Mouse (Mus musculus) heart, embryonic 16.5 days (tissue): ENCODE measurements at regions not wholly inside any gene's neighbourhood (a gene's known extent, or its start where the extent isn't known, plus 50 kb on each side); places are given as distances from the start of the nearest gene placed in this dataset.

Source experiments
- ATAC-seq: fragments of 200-750 bp; cut with Nextera tagmentation; replicated peaks from 2 replicates; pipeline ENCODE4 v1.8.0; 2017; ENCODE audit warnings: moderate number of reproducible peaks; ENCODE audit not compliant: insufficient read depth, low FRiP score; ENCODE audit errors: extremely low read depth
- H3K27ac ChIP-seq: fragments of 300-500 bp; sonication (generic); 2 replicates; pipeline ENCODE4 v1.5.1; 2014; ENCODE audit warnings: mild to moderate bottlenecking, low read length, control low read depth, moderate library complexity
- H3K27me3 ChIP-seq: fragments of 300-500 bp; sonication (generic); 2 replicates; pipeline ENCODE4 v1.6.1; 2014; ENCODE audit warnings: low read length, mixed read lengths; ENCODE audit not compliant: control insufficient read depth, insufficient read depth
- H3K36me3 ChIP-seq: fragments of 300-500 bp; sonication (generic); 2 replicates; pipeline ENCODE4 v1.6.1; 2014; ENCODE audit not compliant: control insufficient read depth, insufficient read depth
- H3K4me1 ChIP-seq: fragments of 300-500 bp; sonication (generic); 2 replicates; pipeline ENCODE4 v1.6.1; 2014; ENCODE audit warnings: low read length, mixed read lengths; ENCODE audit not compliant: control insufficient read depth, insufficient read depth
- H3K4me2 ChIP-seq: fragments of 300-500 bp; sonication (generic); 2 replicates; pipeline ENCODE4 v1.6.1; 2014; ENCODE audit warnings: low read depth, mild to moderate bottlenecking, control low read depth, low read length
- H3K4me3 ChIP-seq: fragments of 300-500 bp; sonication (generic); 2 replicates; pipeline ENCODE4 v1.5.1; 2014; ENCODE audit warnings: mild to moderate bottlenecking, control low read depth, low read length
- H3K9ac ChIP-seq: fragments of 300-500 bp; sonication (generic); 2 replicates; pipeline ENCODE4 v1.6.1; 2014; ENCODE audit warnings: low read length, control low read depth
- H3K9me3 ChIP-seq: fragments of 300-500 bp; sonication (generic); replicated peaks from 2 replicates; pipeline ENCODE4 v1.6.1; 2016; ENCODE audit warnings: low read length; ENCODE audit not compliant: control insufficient read depth
- WGBS: fragments of 180-500 bp; shearing (Covaris S2); extraction: QIAGEN DNeasy Blood & Tissue Kit; methylation state at CpG from one replicate; pipeline ENCODE4 v1.1.7; 2014; 5-methylcytosine and 5-hydroxymethylcytosine counted together

DNA sequence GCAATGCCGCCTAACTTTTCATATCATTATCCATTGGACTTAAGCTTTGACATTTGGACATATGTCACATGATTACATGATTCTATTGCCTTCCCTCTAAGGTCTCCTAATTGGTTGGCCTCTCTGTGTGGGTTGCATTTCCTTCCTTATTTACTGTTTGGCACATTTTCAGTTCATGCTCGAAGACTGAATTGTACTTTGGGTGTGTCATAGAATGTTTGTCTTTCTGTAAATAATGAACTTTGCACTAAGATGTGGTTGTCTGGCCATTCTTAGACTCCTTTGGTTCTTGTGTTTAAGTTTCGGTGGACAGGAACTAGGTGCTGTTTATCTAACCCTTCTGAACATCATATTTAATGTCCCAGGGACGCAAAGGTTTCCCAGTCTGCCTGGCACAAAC is 272.7 kb upstream of the Pabpc6 start:
- Histone ChIP-seq H3K9me3 (no peaks in the 10 kb centered on the region; the same call in 1 of the 2 replicates), H3K4me1 (no peaks in the 10 kb centered on the region), H3K36me3 (peaks cover 2% of the 10 kb centered on the region; the same call in 1 of the 2 replicates), H3K27me3 (no peaks in the 10 kb centered on the region), H3K27ac (no peak overlapping the region), H3K4me2 (no peak overlapping the region), H3K9ac (no peak overlapping the region), H3K4me3 (no peak overlapping the region)
- 78% methylated on average over 4 of the region's 4 CpGs for WGBS
- ATAC-seq = no peak

DNA sequence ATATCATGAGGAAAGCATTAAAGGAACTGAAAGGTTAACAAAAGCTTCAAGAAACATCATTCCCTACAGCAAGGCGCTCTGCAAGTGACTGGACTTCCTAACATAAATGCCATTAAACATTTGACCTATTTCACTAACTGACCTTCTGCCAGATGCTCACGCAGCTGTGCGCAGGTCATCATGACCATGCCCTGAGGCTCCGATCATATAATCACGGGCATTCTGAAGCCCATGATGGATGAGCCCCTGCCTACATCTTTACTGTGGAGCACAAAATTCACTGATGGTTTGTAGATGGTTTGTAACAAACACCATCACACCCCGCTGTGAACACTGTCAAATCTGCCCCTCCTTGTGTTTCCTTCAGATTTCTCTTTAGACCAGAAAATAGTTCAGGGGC is 270.1 kb upstream of the Pabpc6 start:
- Histone ChIP-seq H3K9ac (no peak overlapping the region), H3K27me3 (no peaks in the 10 kb centered on the region), H3K4me3 (no peak overlapping the region), H3K4me2 (no peak overlapping the region), H3K36me3 (peaks cover 2% of the 10 kb centered on the region; the same call in 1 of the 2 replicates), H3K9me3 (no peaks in the 10 kb centered on the region; the same call in 1 of the 2 replicates), H3K27ac (no peak overlapping the region), H3K4me1 (no peaks in the 10 kb centered on the region)
- ATAC-seq = no peak
- 84% methylated on average over 6 of the region's 6 CpGs for WGBS

DNA sequence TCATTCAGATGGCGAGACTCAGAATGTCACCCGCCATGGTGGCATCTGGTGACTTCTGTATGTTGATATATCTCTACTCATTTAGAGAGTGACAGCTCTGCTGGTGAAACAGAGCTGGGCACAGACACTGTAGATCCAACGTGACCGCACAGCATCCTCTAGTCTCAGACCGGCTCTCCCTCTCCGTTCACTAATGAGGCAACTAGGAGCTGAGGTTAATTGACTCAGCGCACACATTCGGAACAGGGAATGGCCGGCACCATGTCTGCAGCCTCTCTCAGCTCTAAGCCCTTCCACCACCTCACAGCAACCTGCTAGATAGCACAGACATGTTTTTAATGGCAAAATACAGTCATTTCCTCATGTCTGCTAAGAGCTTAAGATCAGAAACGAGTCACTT is 268.9 kb upstream of the Pabpc6 start:
- H3K4me1 ChIP-seq = no peaks in the 10 kb centered on the region
- H3K36me3 ChIP-seq = peaks cover 2% of the 10 kb centered on the region; the same call in 1 of the 2 replicates
- no peak overlapping the region for H3K27ac ChIP-seq
- H3K9ac ChIP-seq = no peak overlapping the region
- no peaks in the 10 kb centered on the region for H3K27me3 ChIP-seq
- WGBS = 85% methylated on average over 10 of the region's 10 CpGs
- H3K9me3 ChIP-seq = no peaks in the 10 kb centered on the region; the same call in 1 of the 2 replicates
- H3K4me3 ChIP-seq = no peak overlapping the region
- H3K4me2 ChIP-seq = no peak overlapping the region
- ATAC-seq = no peak

DNA sequence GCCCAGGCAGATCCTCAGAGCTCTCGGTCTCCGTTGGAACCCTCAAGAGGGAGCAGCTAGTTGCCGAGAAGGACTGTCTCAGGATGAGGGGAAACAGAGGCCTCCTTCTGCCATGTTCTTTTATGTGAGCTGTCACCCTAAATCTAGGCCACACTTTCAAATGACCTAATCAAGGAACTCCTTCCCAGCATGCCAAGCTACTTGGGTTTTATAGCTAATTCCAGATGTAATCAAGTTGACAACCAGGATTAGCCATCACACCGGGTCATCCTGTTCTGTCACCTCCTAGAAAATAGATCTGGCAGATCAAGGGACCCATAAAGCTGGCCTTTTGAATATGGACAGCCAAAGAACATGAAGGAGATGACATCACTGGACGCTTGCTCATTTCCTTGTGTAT is 267.7 kb upstream of the Pabpc6 start:
- no peaks in the 10 kb centered on the region for H3K27me3 ChIP-seq
- no peak overlapping the region for H3K27ac ChIP-seq
- H3K9ac ChIP-seq = no peak overlapping the region
- no peak overlapping the region for H3K4me3 ChIP-seq
- H3K36me3 ChIP-seq = peaks cover 2% of the 10 kb centered on the region; the same call in 1 of the 2 replicates
- H3K9me3 ChIP-seq = no peaks in the 10 kb centered on the region; the same call in 1 of the 2 replicates
- H3K4me2 ChIP-seq = no peak overlapping the region
- 87% methylated on average over 5 of the region's 5 CpGs for WGBS
- ATAC-seq = no peak
- H3K4me1 ChIP-seq = no peaks in the 10 kb centered on the region

DNA sequence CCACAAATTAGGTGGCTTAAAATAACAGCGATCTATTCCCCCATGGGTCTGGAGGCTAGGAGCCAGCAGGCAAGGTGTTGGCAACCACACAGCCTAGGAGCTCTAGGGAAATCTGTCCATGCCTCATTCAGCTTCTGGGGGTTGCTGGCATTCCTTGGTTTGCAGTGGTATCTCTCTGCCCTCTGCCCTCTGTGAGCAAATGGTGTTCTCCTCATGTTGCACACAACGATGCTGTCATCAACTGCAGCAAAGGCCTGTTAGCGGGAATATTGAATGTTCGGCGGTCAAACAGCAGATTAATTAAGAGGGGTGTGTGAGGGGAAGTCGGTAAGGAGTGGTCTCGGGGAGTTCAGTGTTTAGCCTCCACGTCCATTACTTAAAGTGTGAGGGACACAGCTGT is 262.7 kb upstream of the Pabpc6 start:
- Histone ChIP-seq H3K4me2 (no peak overlapping the region), H3K4me1 (peaks cover 10% of the 10 kb centered on the region), H3K36me3 (no peaks in the 10 kb centered on the region), H3K9ac (no peak overlapping the region), H3K4me3 (no peak overlapping the region), H3K9me3 (no peaks in the 10 kb centered on the region), H3K27ac (no peak overlapping the region), H3K27me3 (no peaks in the 10 kb centered on the region)
- no peak for ATAC-seq
- 57% methylated on average over 8 of the region's 8 CpGs for WGBS

DNA sequence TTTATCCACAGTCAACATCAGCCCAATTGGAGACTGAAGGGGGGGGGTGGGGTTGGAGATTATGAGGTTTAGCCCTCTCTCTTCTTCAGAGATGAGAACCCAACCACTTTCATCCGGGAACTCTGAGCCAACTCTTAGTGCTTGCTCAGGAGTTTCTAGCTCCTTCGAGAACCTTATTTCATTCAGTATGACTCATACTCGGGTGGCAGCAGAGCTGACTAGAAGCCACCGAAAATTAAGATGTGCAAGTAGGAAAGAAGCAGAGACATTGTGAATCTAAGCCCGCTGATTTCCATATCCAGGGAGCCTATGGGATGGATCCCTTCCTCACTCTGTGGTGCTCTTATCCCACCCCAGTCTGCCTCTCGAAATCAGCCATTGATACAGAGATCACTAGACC is 262.0 kb upstream of the Pabpc6 start:
- no peak overlapping the region for H3K27ac ChIP-seq
- peaks cover 10% of the 10 kb centered on the region for H3K4me1 ChIP-seq
- no peak for ATAC-seq
- H3K9ac ChIP-seq = no peak overlapping the region
- H3K36me3 ChIP-seq = no peaks in the 10 kb centered on the region
- 79% methylated on average over 6 of the region's 6 CpGs for WGBS
- H3K4me3 ChIP-seq = no peak overlapping the region
- H3K9me3 ChIP-seq = no peaks in the 10 kb centered on the region
- H3K4me2 ChIP-seq = no peak overlapping the region
- no peaks in the 10 kb centered on the region for H3K27me3 ChIP-seq

DNA sequence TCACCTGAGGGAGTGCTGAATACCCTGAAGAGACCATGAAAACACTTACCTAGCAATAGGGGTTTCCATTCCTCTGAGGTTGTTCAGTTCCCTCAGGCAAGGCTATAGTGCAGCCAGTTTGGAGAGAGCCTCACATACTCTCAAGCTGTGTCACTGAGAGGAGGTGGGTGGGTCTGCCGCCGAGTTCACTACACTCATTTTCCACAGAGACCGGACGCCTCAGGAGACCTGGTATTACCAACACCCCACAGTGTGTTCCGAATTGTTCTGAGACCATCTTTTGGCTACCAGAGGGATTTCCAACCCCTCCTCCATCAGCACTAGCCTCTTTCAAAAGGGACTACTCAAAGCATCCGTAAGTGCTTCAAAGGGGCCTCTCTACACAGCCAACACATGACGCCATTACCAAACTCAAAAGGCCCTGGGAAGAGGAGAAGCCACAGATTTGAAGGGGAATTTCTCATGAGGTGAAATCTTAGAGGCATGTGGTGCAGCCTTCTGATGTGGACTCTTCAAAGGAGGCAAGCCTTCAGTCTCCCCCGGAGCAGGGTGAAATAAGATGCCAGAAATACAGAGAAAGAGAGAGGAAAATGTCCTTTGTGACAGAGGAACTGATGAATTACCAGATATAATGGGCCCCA is 260.1 kb upstream of the Pabpc6 start:
- no peaks in the 10 kb centered on the region for H3K36me3 ChIP-seq

DNA sequence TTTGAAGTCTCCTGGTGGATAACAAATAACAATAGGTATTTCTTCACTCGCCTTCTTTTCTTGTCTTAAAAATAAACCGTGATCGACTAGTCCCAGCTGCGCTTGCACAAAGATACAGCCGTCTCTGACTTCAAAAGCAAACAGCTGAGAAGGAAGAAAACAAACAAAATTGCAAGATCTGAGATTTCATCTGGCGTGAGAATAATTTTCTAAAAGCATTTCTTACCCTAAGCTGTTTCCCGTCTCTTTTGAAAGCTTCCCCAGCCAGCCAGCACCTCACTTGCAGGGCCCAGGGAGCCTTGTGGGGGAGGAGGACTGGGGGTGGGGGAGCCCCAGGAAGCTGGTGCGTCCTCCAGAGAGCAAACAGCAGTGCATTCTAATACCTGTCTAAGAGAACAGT is 258.2 kb upstream of the Pabpc6 start:
- Histone ChIP-seq H3K4me3 (no peak overlapping the region), H3K9ac (no peak overlapping the region), H3K27me3 (no peaks in the 10 kb centered on the region), H3K27ac (no peak overlapping the region), H3K36me3 (no peaks in the 10 kb centered on the region), H3K9me3 (no peaks in the 10 kb centered on the region), H3K4me1 (peaks cover 10% of the 10 kb centered on the region), H3K4me2 (no peak overlapping the region)
- WGBS = 64% methylated on average over 8 of the region's 8 CpGs
- no peak for ATAC-seq

More for the DNA sequence above, 260.1 kb upstream of the Pabpc6 start:
- WGBS = 73% methylated on average over 8 of the region's 8 CpGs
- Histone ChIP-seq H3K27me3 (no peaks in the 10 kb centered on the region), H3K4me3 (no peak overlapping the region), H3K9ac (no peak overlapping the region), H3K27ac (no peak overlapping the region), H3K4me1 (peaks cover 10% of the 10 kb centered on the region), H3K9me3 (no peaks in the 10 kb centered on the region), H3K4me2 (no peak overlapping the region)
- no peak for ATAC-seq

DNA sequence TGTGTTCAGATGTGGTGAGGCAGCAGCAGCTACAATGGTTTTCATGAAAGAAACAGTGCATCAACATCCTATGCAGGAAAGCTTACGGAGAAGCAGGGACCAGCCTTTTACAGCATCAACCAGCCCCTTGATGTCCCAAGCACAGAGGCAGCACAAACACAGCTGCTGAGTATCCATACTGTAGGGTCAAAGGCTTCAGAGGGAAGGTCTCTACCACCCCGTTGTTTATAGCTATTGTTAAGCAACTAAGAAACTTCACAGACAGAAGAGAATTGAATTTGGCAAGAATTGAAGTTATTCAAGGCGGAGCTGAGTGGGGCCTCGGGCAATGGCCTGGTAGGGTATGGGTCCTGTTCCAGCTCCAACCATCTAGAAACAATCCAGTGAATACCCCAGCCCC is 256.8 kb upstream of the Pabpc6 start:
- Histone ChIP-seq H3K27me3 (no peaks in the 10 kb centered on the region), H3K4me3 (no peak overlapping the region), H3K9ac (no peak overlapping the region), H3K9me3 (no peaks in the 10 kb centered on the region), H3K27ac (no peak overlapping the region), H3K36me3 (no peaks in the 10 kb centered on the region), H3K4me2 (no peak overlapping the region), H3K4me1 (peaks cover 10% of the 10 kb centered on the region)
- WGBS = 73% methylated on average over 4 of the region's 4 CpGs
- ATAC-seq = no peak
